Mouse (Mus musculus) embryonic facial prominence, embryonic 14.5 days (tissue): ENCODE data around the gene Mycs. TPM values are rescaled to one million over a fixed set of nuclear protein-coding genes. Genes with fewer than 3 reads are reported as not detected.
A peak's percentile ranks its signal among the peaks of the same experiment; 100 is the strongest.

Experiments used
- ATAC-seq: fragments of 200-750 bp; cut with Nextera tagmentation; 2 replicates; pipeline ENCODE4 v1.8.0; 2017; ENCODE audit warnings: low read depth, moderate number of reproducible peaks, moderate TSS enrichment
- DNase-seq: peaks from one replicate; pipeline ENCODE4 v3.0.0-alpha.2; 2015; ENCODE audit warnings: low spot score
- H3K27ac ChIP-seq: fragments of 300-500 bp; sonication (generic); replicated peaks from 2 replicates; pipeline ENCODE4 v1.5.1; 2014; ENCODE audit warnings: low read depth, mild to moderate bottlenecking, low read length, moderate library complexity
- H3K27me3 ChIP-seq: fragments of 300-500 bp; sonication (generic); replicated peaks from 2 replicates; pipeline ENCODE4 v1.6.1; 2014; ENCODE audit warnings: low read length; ENCODE audit not compliant: control insufficient read depth, insufficient read depth
- H3K36me3 ChIP-seq: fragments of 300-500 bp; sonication (generic); 2 replicates; pipeline ENCODE4 v1.6.1; 2014; ENCODE audit warnings: low read length, mixed read lengths; ENCODE audit not compliant: control insufficient read depth, insufficient read depth
- H3K4me1 ChIP-seq: fragments of 300-500 bp; sonication (generic); 2 replicates; pipeline ENCODE4 v1.6.1; 2014; ENCODE audit warnings: antibody characterized with exemption, low read length; ENCODE audit not compliant: control insufficient read depth, insufficient read depth
- H3K4me2 ChIP-seq: fragments of 300-500 bp; sonication (generic); 2 replicates; pipeline ENCODE4 v1.6.1; 2014; ENCODE audit warnings: low read depth, mild to moderate bottlenecking, low read length, moderate library complexity, mixed read lengths
- H3K4me3 ChIP-seq: fragments of 300-500 bp; sonication (generic); 2 replicates; pipeline ENCODE4 v1.5.1; 2014; ENCODE audit warnings: low read depth, mild to moderate bottlenecking, low read length
- H3K9ac ChIP-seq: fragments of 300-500 bp; sonication (generic); 2 replicates; pipeline ENCODE4 v1.6.1; 2014; ENCODE audit warnings: low read depth, mild to moderate bottlenecking, low read length, moderate library complexity, mixed read lengths
- H3K9me3 ChIP-seq: fragments of 300-500 bp; sonication (generic); 2 replicates; pipeline ENCODE4 v1.6.1; 2016; ENCODE audit warnings: low read length; ENCODE audit not compliant: control insufficient read depth
- WGBS: fragments of 180-500 bp; shearing (Covaris S2); extraction: QIAGEN DNeasy Blood & Tissue Kit; methylation state at CpG from one replicate; pipeline ENCODE4 v1.1.7; 2014; 5-methylcytosine and 5-hydroxymethylcytosine counted together
- polyA plus RNA-seq: library from polyadenylated mRNA; unstranded; fragments of >200 nt; fragmentation: Nextera tagmentation; extraction: Ambion mirVana; gene quantifications from 2 replicates; pipeline ENCODE4 v1.2.1, GENCODE M21; 2014

Mycs gene
- polyA plus RNA-seq, result not detected in 2 replicates

GRCm38 (mm10) chrX:5469165-5469564 is at the start of gene Mycs:
Gene Mycs, minus strand, starts transcription at chrX:5469265.
- DNase-seq (no peak), ATAC-seq (no peak)
- no peaks in the 10 kb centered on the region for H3K9me3 ChIP-seq
- peak within 1 kb of the TSS; percentile 32; the same call in 1 of the 2 replicates for H3K4me2 ChIP-seq
- no peak within 1 kb of the TSS for H3K9ac ChIP-seq
- no peak within 1 kb of the TSS for H3K4me3 ChIP-seq
- no peaks in the 10 kb centered on the region for H3K4me1 ChIP-seq
- no peaks in the 10 kb centered on the region for H3K36me3 ChIP-seq
- WGBS, result 81% methylated on average over 3 of the region's 3 CpGs
- peaks cover 15% of the 10 kb centered on the region; the same call in 1 of the 2 replicates for H3K27me3 ChIP-seq
- H3K27ac ChIP-seq, result no peak within 1 kb of the TSS

GRCm38 (mm10) chrX:5468022-5468421 is 1.0 kb downstream of the Mycs start:
- no peak for DNase-seq
- ATAC-seq, result no peak
- Histone ChIP-seq H3K27me3 (peaks cover 15% of the 10 kb centered on the region; the same call in 1 of the 2 replicates), H3K36me3 (no peaks in the 10 kb centered on the region), H3K4me1 (no peaks in the 10 kb centered on the region), H3K4me3 (no peak overlapping the region), H3K9ac (no peak overlapping the region), H3K4me2 (peak overlapping the region; percentile 32; the same call in 1 of the 2 replicates), H3K9me3 (no peaks in the 10 kb centered on the region), H3K27ac (no peak overlapping the region)
- 22% methylated on average over 23 of the region's 24 CpGs for WGBS

Other genes starting within 250 kb of the Mycs start
- not detected in 2 replicates for gene Btbd35f7, start 199.8 kb upstream of the Mycs start, polyA plus RNA-seq